Mouse (Mus musculus): ENCODE measurements around the gene Snf8.

DNA sequence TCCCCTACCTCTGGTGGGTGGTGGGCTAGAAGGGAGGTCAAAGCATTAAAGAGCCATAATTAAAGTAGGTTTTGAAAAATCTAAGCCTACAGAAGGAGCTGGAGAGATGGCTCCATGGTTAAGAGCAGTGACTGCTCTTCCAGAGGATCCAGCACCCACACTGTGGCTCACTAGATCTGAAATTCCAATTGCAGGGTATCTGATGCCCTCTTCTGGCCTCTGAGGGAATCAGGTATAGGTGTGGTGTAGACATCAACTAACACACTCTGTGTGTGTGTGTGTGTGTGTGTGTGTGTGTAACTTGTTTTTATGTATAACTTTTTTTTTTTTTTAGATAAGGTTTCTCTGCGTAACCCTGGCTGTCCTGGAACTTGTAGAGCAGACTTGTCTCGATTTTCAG, 56.4 kb downstream of the Snf8 start:
- TF ChIP-seq CTCF (conservative IDR thresholded peaks at IDR 0.05 in 1 of 2, IDR thresholded peaks at IDR 0.05 in 1 of 2; ENCODE audit: low read depth in 2 of 2, low read length in 2 of 2) (peak; percentile 13 to 82; a peak in 2 of 4 replicates), EP300 (IDR thresholded peaks at IDR 0.05; ENCODE audit: low read length) (no peak), TCF12 (IDR thresholded peaks at IDR 0.05; ENCODE audit: low read depth, low read length) (no peak), MYC (IDR thresholded peaks at IDR 0.05; ENCODE audit: low read depth, low read length) (no peak)
